15 mouse cellular contexts compared by ENCODE assay signal in the genomic region with DNA sequence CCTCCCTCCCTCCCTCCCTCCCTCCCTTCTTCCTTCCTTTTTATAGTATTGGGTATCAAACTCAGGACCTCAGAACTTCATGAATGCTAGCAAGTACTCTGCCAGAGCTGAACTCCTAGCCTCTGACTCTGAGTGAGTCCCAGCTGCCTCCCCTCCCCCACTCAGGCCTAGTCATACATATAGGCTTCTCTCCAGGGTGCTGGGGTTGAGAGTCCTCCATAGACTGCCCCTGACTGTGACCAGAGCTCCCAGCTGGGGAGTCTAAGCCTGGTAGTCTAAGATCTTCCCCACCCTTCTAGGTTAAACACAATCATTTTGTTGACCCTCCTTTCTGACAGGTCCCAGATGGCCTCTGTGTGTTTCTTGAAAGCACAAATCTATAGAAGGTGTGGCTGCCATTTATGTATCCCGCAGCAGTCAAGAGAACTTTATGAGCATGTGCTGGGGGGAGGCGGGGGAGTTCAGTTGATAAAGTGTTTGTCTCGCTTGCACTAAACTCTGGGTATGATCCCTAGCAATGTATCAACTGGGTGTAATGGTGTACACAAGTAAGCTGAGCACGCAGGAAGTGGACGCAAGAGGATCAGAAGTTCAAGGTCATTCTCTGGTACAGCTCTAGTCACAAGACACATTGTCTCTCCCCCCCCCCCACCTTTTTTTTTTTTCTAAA. TPM values are rescaled to one million over a fixed set of nuclear protein-coding genes. Genes with fewer than 3 reads are reported as not detected.
DNase-seq lines count a peak whose midpoint lies in the region; ATAC-seq and TF ChIP-seq lines count a peak whose summit lies in the region.
"Had no signal": no experiment of that assay in that cellular context is flagged by ENCODE, and none has a peak within 500 bp of the region (broad histone marks: within the 10 kb centered on the region; RNA-seq: fewer than 3 reads in every experiment).

No protein-coding gene starts in this region.

- no peak for ATAC-seq in hindbrain, embryonic 16.5 days
- ATAC-seq: forebrain, embryonic 14.5 days had no signal

- H3K9me3 ChIP-seq in hindbrain, embryonic 16.5 days (ENCODE audit: control insufficient read depth, low read length): no peaks in the 10 kb centered on the region
- H3K9me3 ChIP-seq: embryonic facial prominence, embryonic 12.5 days; megakaryocyte, embryonic 14.5 days had no signal

- H3K27ac ChIP-seq in hindbrain, embryonic 16.5 days (ENCODE audit: low read depth, low read length): no peak overlapping the region
- no peak overlapping the region for H3K27ac ChIP-seq in cerebellum, adult 2 months (ENCODE audit: insufficient read depth, low read length)
- H3K27ac ChIP-seq: embryonic facial prominence, embryonic 12.5 days; liver, embryonic 14.5 days had no signal

- no peak overlapping the region for H3K4me2 ChIP-seq in hindbrain, embryonic 16.5 days (ENCODE audit: low read length)
- H3K4me2 ChIP-seq: embryonic facial prominence, embryonic 12.5 days; heart, embryonic 11.5 days had no signal

- TF ChIP-seq POLR2A in cerebellum, adult 2 months (IDR thresholded peaks at IDR 0.05; ENCODE audit: borderline replicate concordance, insufficient read depth, low read length): no peak

- H3K36me3 ChIP-seq in hindbrain, embryonic 16.5 days (ENCODE audit: control insufficient read depth, insufficient read depth, low read length): no peaks in the 10 kb centered on the region
- H3K36me3 ChIP-seq: embryonic facial prominence, embryonic 12.5 days had no signal

- peak; percentile 31 for DNase-seq in embryo, embryonic 11 days
- no peak for DNase-seq in embryo, embryonic 9.5 days (ENCODE audit: extremely low spot score)
- DNase-seq in right cerebral cortex, postnatal 14 days: peak; percentile 13
- DNase-seq in right cerebral cortex, adult 18-20 months: no peak
- DNase-seq in naive thymus-derived CD4-positive, alpha-beta T cell, adult 2 months (ENCODE audit: low read depth): peak; percentile 83
- DNase-seq in thymus, postnatal 36 days: peak; percentile 74 to 83
- DNase-seq in cerebellum, adult 2 months: no peak
- DNase-seq: cerebellum, adult 8-10 months; gastrocnemius, postnatal 10 days had no signal

- no peak for TF ChIP-seq CTCF in cerebellum, adult 2 months (IDR thresholded peaks at IDR 0.05; ENCODE audit: borderline replicate concordance, insufficient read depth, low read depth, low read length)

- no peaks in the 10 kb centered on the region for H3K27me3 ChIP-seq in hindbrain, embryonic 16.5 days (replicated peaks; ENCODE audit: control insufficient read depth, insufficient read depth, low read length)
- H3K27me3 ChIP-seq in cerebellum, adult 2 months (ENCODE audit: control insufficient read depth, insufficient read depth, low read length): no peaks in the 10 kb centered on the region; the same call in 1 of the 2 replicates
- H3K27me3 ChIP-seq: embryonic facial prominence, embryonic 12.5 days had no signal

- H3K4me3 ChIP-seq in hindbrain, embryonic 16.5 days (ENCODE audit: low read length): no peak overlapping the region
- no peak overlapping the region for H3K4me3 ChIP-seq in cerebellum, adult 2 months (replicated peaks; ENCODE audit: insufficient read depth, low read depth, low read length)
- H3K4me3 ChIP-seq: embryonic facial prominence, embryonic 12.5 days; megakaryocyte, embryonic 14.5 days had no signal

- H3K4me1 ChIP-seq in hindbrain, embryonic 16.5 days (ENCODE audit: control insufficient read depth, insufficient read depth, low read depth, low read length): no peaks in the 10 kb centered on the region
- H3K4me1 ChIP-seq in cerebellum, adult 2 months (ENCODE audit: control insufficient read depth, insufficient read depth, low read length): no peaks in the 10 kb centered on the region
- H3K4me1 ChIP-seq: embryonic facial prominence, embryonic 12.5 days had no signal

- H3K9ac ChIP-seq in hindbrain, embryonic 16.5 days (ENCODE audit: low read depth, low read length): no peak overlapping the region
- H3K9ac ChIP-seq: embryonic facial prominence, embryonic 12.5 days; liver, embryonic 14.5 days had no signal

- WGBS in hindbrain, embryonic 16.5 days: 83% methylated on average over 5 of the region's 5 CpGs
- WGBS in cerebellum, adult 2 months: 87% methylated on average over 5 of the region's 5 CpGs

RNA-seq across cellular contexts. Expression of gene Cxcr4, which starts 10.1 kb away (rescaled TPM):
- polyA plus RNA-seq in hindbrain, embryonic 16.5 days (2015; fragmentation: Nextera tagmentation; extraction: Ambion mirVana): 5.9 and 8.2 TPM in 2 replicates
- polyA plus RNA-seq in cerebellum, adult 2 months (2012; rRNA removed): 4.3 and 4.6 TPM in 2 replicates

Comparison
In these comparisons a context has a peak if more than half of its experiments do, and no peak if none do; other contexts are left out.
1. DNase-seq: peak in embryo, embryonic 11 days (single experiment), right cerebral cortex, postnatal 14 days (single experiment), naive thymus-derived CD4-positive, alpha-beta T cell, adult 2 months (single experiment) and thymus, postnatal 36 days (2 of 2); none in embryo, embryonic 9.5 days (single experiment), right cerebral cortex, adult 18-20 months (single experiment) and cerebellum, adult 2 months (0 of 2).